Mouse (Mus musculus): ENCODE data around the gene Pdik1l. TPM values are rescaled to one million over a fixed set of nuclear protein-coding genes. Genes with fewer than 3 reads are reported as not detected.

The Pdik1l gene
- total and polyA plus RNA-seq, 3 experiments, result 4.0 to 53.2 (median 42.9) TPM

GRCm38 (mm10) chr4:134314081-134314655 is 26.5 kb upstream of the Pdik1l start:
- DNase-seq (ENCODE audit: low spot score) (no peak), ATAC-seq (ENCODE audit: extremely low read depth, insufficient number of reproducible peaks, low FRiP score, poor library complexity, severe bottlenecking) (no peak)
- Histone ChIP-seq H3K4me3 (ENCODE audit: low read depth, low read length) (no peak overlapping the region), H3K9me3 (replicated peaks) (no peaks in the 10 kb centered on the region; the same call in 1 of the 2 replicates), H3K36me3 (replicated peaks) (no peaks in the 10 kb centered on the region), H3K27me3 (ENCODE audit: insufficient read depth, low read length) (peaks cover 58% of the 10 kb centered on the region), H3K4me1 (ENCODE audit: insufficient read depth, low read depth, low read length) (peaks cover 12% of the 10 kb centered on the region)
- TF ChIP-seq TAL1 (conservative IDR thresholded peaks at IDR 0.05; ENCODE audit: low read depth, low read length), result no peak

- Histone ChIP-seq H3K36me3 (replicated peaks) (no peaks in the 10 kb centered on the region), H3K4me3 (ENCODE audit: low read depth, low read length) (no peak overlapping the region), H3K9me3 (replicated peaks) (no peaks in the 10 kb centered on the region; the same call in 1 of the 2 replicates), H3K4me1 (ENCODE audit: insufficient read depth, low read depth, low read length) (peaks cover 12% of the 10 kb centered on the region), H3K27me3 (ENCODE audit: insufficient read depth, low read length) (peaks cover 61% of the 10 kb centered on the region)
- ATAC-seq (ENCODE audit: extremely low read depth, insufficient number of reproducible peaks, low FRiP score, poor library complexity, severe bottlenecking) (no peak), DNase-seq (ENCODE audit: low spot score) (no peak)
- TF ChIP-seq CTCF (IDR thresholded peaks at IDR 0.05; ENCODE audit: low read depth, low read length) (no peak), TAL1 (conservative IDR thresholded peaks at IDR 0.05; ENCODE audit: low read depth, low read length) (no peak), POLR2AphosphoS5 (IDR thresholded peaks at IDR 0.05; ENCODE audit: insufficient replicate concordance, low read depth, low read length) (no peak), GATA2 (IDR thresholded peaks at IDR 0.05; ENCODE audit: borderline replicate concordance, low read depth, low read length) (no peak), GATA1 (IDR thresholded peaks at IDR 0.05; ENCODE audit: borderline replicate concordance, low read length) (no peak)
These were observed 25.2 kb upstream of the Pdik1l start for GRCm38 (mm10) chr4:134312901-134313300.

GRCm38 (mm10) chr4:134312341-134312740 is 24.6 kb upstream of the Pdik1l start:
- Histone ChIP-seq H3K4me1 (ENCODE audit: insufficient read depth, low read depth, low read length) (peaks cover 11% of the 10 kb centered on the region), H3K27me3 (ENCODE audit: insufficient read depth, low read length) (peaks cover 59% of the 10 kb centered on the region), H3K4me3 (ENCODE audit: low read depth, low read length) (no peak overlapping the region), H3K9me3 (replicated peaks) (no peaks in the 10 kb centered on the region; the same call in 1 of the 2 replicates), H3K36me3 (replicated peaks) (no peaks in the 10 kb centered on the region)
- TF ChIP-seq POLR2AphosphoS5 (IDR thresholded peaks at IDR 0.05; ENCODE audit: insufficient replicate concordance, low read depth, low read length), result no peak
- TF ChIP-seq GATA1 (IDR thresholded peaks at IDR 0.05; ENCODE audit: borderline replicate concordance, low read length), result no peak
- TF ChIP-seq TAL1 (conservative IDR thresholded peaks at IDR 0.05; ENCODE audit: low read depth, low read length), result no peak
- TF ChIP-seq GATA2 (IDR thresholded peaks at IDR 0.05; ENCODE audit: borderline replicate concordance, low read depth, low read length), result no peak
- no peak for TF ChIP-seq CTCF (IDR thresholded peaks at IDR 0.05; ENCODE audit: low read depth, low read length)
- DNase-seq (ENCODE audit: low spot score) (no peak), ATAC-seq (ENCODE audit: extremely low read depth, insufficient number of reproducible peaks, low FRiP score, poor library complexity, severe bottlenecking) (no peak)

GRCm38 (mm10) chr4:134311784-134312183 is 24.1 kb upstream of the Pdik1l start:
- ATAC-seq (ENCODE audit: extremely low read depth, insufficient number of reproducible peaks, low FRiP score, poor library complexity, severe bottlenecking), result no peak

GRCm38 (mm10) chr4:134310656-134311055 is 23.0 kb upstream of the Pdik1l start:
- Histone ChIP-seq H3K4me1 (ENCODE audit: insufficient read depth, low read depth, low read length) (peaks cover 7% of the 10 kb centered on the region), H3K4me3 (ENCODE audit: low read depth, low read length) (no peak overlapping the region), H3K36me3 (replicated peaks) (no peaks in the 10 kb centered on the region), H3K27me3 (ENCODE audit: insufficient read depth, low read length) (peaks cover 51% of the 10 kb centered on the region), H3K9me3 (replicated peaks) (no peaks in the 10 kb centered on the region; the same call in 1 of the 2 replicates)
- ATAC-seq (ENCODE audit: extremely low read depth, insufficient number of reproducible peaks, low FRiP score, poor library complexity, severe bottlenecking) (no peak), DNase-seq (ENCODE audit: low spot score) (no peak)
- TF ChIP-seq GATA2 (IDR thresholded peaks at IDR 0.05; ENCODE audit: borderline replicate concordance, low read depth, low read length), result no peak
- TF ChIP-seq POLR2AphosphoS5 (IDR thresholded peaks at IDR 0.05; ENCODE audit: insufficient replicate concordance, low read depth, low read length), result no peak
- TF ChIP-seq GATA1 (IDR thresholded peaks at IDR 0.05; ENCODE audit: borderline replicate concordance, low read length), result no peak
- no peak for TF ChIP-seq TAL1 (conservative IDR thresholded peaks at IDR 0.05; ENCODE audit: low read depth, low read length)
- TF ChIP-seq CTCF (IDR thresholded peaks at IDR 0.05; ENCODE audit: low read depth, low read length), result no peak

More at GRCm38 (mm10) chr4:134311784-134312183, 24.1 kb upstream of the Pdik1l start:
- no peaks in the 10 kb centered on the region; the same call in 1 of the 2 replicates for H3K9me3 ChIP-seq (replicated peaks)
- H3K27me3 ChIP-seq (ENCODE audit: insufficient read depth, low read length), result peaks cover 59% of the 10 kb centered on the region
- TF ChIP-seq GATA1 (IDR thresholded peaks at IDR 0.05; ENCODE audit: borderline replicate concordance, low read length), result no peak
- TF ChIP-seq CTCF (IDR thresholded peaks at IDR 0.05; ENCODE audit: low read depth, low read length), result no peak
- TF ChIP-seq POLR2AphosphoS5 (IDR thresholded peaks at IDR 0.05; ENCODE audit: insufficient replicate concordance, low read depth, low read length), result no peak
- TF ChIP-seq GATA2 (IDR thresholded peaks at IDR 0.05; ENCODE audit: borderline replicate concordance, low read depth, low read length), result no peak
- TF ChIP-seq TAL1 (conservative IDR thresholded peaks at IDR 0.05; ENCODE audit: low read depth, low read length), result no peak
- peaks cover 11% of the 10 kb centered on the region for H3K4me1 ChIP-seq (ENCODE audit: insufficient read depth, low read depth, low read length)
- DNase-seq (ENCODE audit: low spot score), result no peak
- H3K4me3 ChIP-seq (ENCODE audit: low read depth, low read length), result no peak overlapping the region
- H3K36me3 ChIP-seq (replicated peaks), result no peaks in the 10 kb centered on the region

GRCm38 (mm10) chr4:134310106-134310505 is 22.4 kb upstream of the Pdik1l start:
- ATAC-seq (ENCODE audit: extremely low read depth, insufficient number of reproducible peaks, low FRiP score, poor library complexity, severe bottlenecking) (no peak), DNase-seq (ENCODE audit: low spot score) (no peak)
- no peak overlapping the region for H3K4me3 ChIP-seq (ENCODE audit: low read depth, low read length)
- no peaks in the 10 kb centered on the region; the same call in 1 of the 2 replicates for H3K9me3 ChIP-seq (replicated peaks)
- H3K4me1 ChIP-seq (ENCODE audit: insufficient read depth, low read depth, low read length), result peaks cover 7% of the 10 kb centered on the region
- H3K36me3 ChIP-seq (replicated peaks), result no peaks in the 10 kb centered on the region
- peaks cover 49% of the 10 kb centered on the region for H3K27me3 ChIP-seq (ENCODE audit: insufficient read depth, low read length)
- TF ChIP-seq GATA1 (IDR thresholded peaks at IDR 0.05; ENCODE audit: borderline replicate concordance, low read length), result no peak
- no peak for TF ChIP-seq TAL1 (conservative IDR thresholded peaks at IDR 0.05; ENCODE audit: low read depth, low read length)
- no peak for TF ChIP-seq CTCF (IDR thresholded peaks at IDR 0.05; ENCODE audit: low read depth, low read length)
- no peak for TF ChIP-seq POLR2AphosphoS5 (IDR thresholded peaks at IDR 0.05; ENCODE audit: insufficient replicate concordance, low read depth, low read length)
- TF ChIP-seq GATA2 (IDR thresholded peaks at IDR 0.05; ENCODE audit: borderline replicate concordance, low read depth, low read length), result no peak
